Mouse (Mus musculus) liver, embryonic 14.5 days (tissue): ENCODE results near the gene Gfra1.

Experiments
- CTCF ChIP-seq: IDR thresholded peaks from 2 replicates; pipeline ENCODE4 v1.5.1; 2016; ENCODE audit warnings: antibody characterized with exemption, low read depth, control low read depth
- EP300 ChIP-seq: IDR thresholded peaks from 2 replicates; pipeline ENCODE4 v1.6.1; 2016; ENCODE audit warnings: antibody characterized with exemption, low read depth

DNA sequence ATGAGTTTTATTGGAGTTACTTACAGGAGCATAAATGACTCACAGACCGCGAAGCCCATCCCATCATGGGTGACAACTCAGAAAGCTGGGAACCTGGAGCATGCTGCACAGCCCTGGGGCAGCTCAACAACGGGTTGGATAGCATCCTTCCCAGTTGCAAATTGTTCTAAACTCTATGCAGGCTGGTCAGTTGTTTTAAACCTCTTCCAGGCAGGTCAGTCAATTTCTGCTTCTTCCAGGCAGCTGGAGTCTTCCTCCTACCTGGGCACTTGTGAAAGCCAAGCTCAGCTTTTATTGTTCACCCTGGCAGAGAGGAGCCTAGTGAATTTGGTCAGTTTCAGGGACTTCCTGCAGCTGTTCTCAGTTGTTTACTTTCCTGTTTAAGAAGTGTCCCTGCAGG, 18.5 kb upstream of the Gfra1 start:
- TF ChIP-seq CTCF (no peak), EP300 (no peak)
